Mouse (Mus musculus) ovary, postnatal 14 days (tissue): ENCODE results near the gene Gfra1.

Experiments
- DNase-seq: peaks from one replicate; pipeline ENCODE4 v3.0.0; 2022; ENCODE audit warnings: low spot score

Gfra1 gene

GRCm38 (mm10) chr19:58441785-58442184, 13.9 kb downstream of the Gfra1 start:
- DNase-seq: no peak

- no peak for DNase-seq
These were observed 14.5 kb downstream of the Gfra1 start for GRCm38 (mm10) chr19:58441246-58441645.

- no peak for DNase-seq
These were observed 16.9 kb downstream of the Gfra1 start for GRCm38 (mm10) chr19:58438762-58439161.

GRCm38 (mm10) chr19:58437441-58438071, 18.2 kb downstream of the Gfra1 start:
- no peak for DNase-seq

GRCm38 (mm10) chr19:58436874-58437273, 18.8 kb downstream of the Gfra1 start:
- no peak for DNase-seq

GRCm38 (mm10) chr19:58435877-58436276, 19.8 kb downstream of the Gfra1 start:
- no peak for DNase-seq

- DNase-seq: no peak
These were observed 22.9 kb downstream of the Gfra1 start for GRCm38 (mm10) chr19:58432840-58433239.

GRCm38 (mm10) chr19:58428546-58428945, 27.2 kb downstream of the Gfra1 start:
- DNase-seq: no peak

GRCm38 (mm10) chr19:58427348-58427747, 28.4 kb downstream of the Gfra1 start:
- DNase-seq: no peak

GRCm38 (mm10) chr19:58424928-58425327, 30.8 kb downstream of the Gfra1 start:
- no peak for DNase-seq

GRCm38 (mm10) chr19:58424179-58424578, 31.5 kb downstream of the Gfra1 start:
- DNase-seq: no peak

- no peak for DNase-seq
These were observed 32.7 kb downstream of the Gfra1 start for GRCm38 (mm10) chr19:58422916-58423493.

- no peak for DNase-seq
These were observed 36.0 kb downstream of the Gfra1 start for GRCm38 (mm10) chr19:58419685-58420084.

- DNase-seq: no peak
These were observed 36.4 kb downstream of the Gfra1 start for GRCm38 (mm10) chr19:58419278-58419677.

- DNase-seq: no peak
These were observed 40.5 kb downstream of the Gfra1 start for GRCm38 (mm10) chr19:58415173-58415572.

GRCm38 (mm10) chr19:58414733-58415132, 41.0 kb downstream of the Gfra1 start:
- no peak for DNase-seq

GRCm38 (mm10) chr19:58413290-58413689, 42.4 kb downstream of the Gfra1 start:
- DNase-seq: peak; percentile 27

GRCm38 (mm10) chr19:58412811-58413210, 42.9 kb downstream of the Gfra1 start:
- no peak for DNase-seq

GRCm38 (mm10) chr19:58406726-58407125, 49.0 kb downstream of the Gfra1 start:
- DNase-seq: no peak

GRCm38 (mm10) chr19:58400224-58400623, 55.5 kb downstream of the Gfra1 start:
- no peak for DNase-seq

- DNase-seq: no peak
These were observed 56.5 kb downstream of the Gfra1 start for GRCm38 (mm10) chr19:58399166-58399565.

- no peak for DNase-seq
These were observed 59.1 kb downstream of the Gfra1 start for GRCm38 (mm10) chr19:58396604-58396984.

- no peak for DNase-seq
These were observed 59.7 kb downstream of the Gfra1 start for GRCm38 (mm10) chr19:58395785-58396603.
